Mouse (Mus musculus): Measurements from ENCODE around the gene Klk1. TPM values are rescaled to one million over a fixed set of nuclear protein-coding genes. Genes with fewer than 3 reads are reported as not detected.

Klk1 gene
- polyA plus RNA-seq, 1 experiment from 2014 or later = not detected

DNA sequence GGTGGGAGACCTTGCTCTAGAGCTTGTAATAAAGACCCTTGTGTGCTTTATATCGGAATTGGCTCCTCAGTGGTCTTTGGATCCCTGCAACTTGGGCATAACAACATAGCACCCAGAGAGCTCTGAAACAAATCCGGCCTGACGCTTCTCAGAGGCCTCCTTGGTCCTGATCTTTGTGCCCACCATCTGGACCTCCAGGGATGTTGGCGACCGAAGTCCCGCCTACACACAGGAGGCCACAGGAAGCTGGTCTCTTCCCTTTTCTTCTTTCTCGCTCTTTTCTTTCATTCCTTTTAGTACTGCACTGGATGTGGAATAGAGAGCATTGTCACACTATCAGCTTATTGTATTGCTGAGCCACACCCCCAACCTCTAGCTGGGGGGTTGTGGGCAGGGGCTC lies 48.3 kb downstream of the Klk1 start:
- ChIA-PET CTCF (interaction anchor here (1.3 kb wide), 1 partner anchor 7 kb away, joined by 3 read pairs; no protein-coding TSS in a partner anchor), POLR2A (interaction anchor here (0.6 kb wide), 1 partner anchor 25 kb away, joined by 3 read pairs; no protein-coding TSS in a partner anchor)
- H3K27me3 ChIP-seq = peaks cover 12% of the 10 kb centered on the region
- no peak for TF ChIP-seq CTCF (IDR thresholded peaks at IDR 0.05)
- in situ Hi-C loops (cut with MboI; ENCODE audit: low pct_unique_long_range_greater_than_20kb) = no loop called here
- ATAC-seq (no peak), DNase-seq (ENCODE audit: low read depth, low spot score) (no peak)

DNA sequence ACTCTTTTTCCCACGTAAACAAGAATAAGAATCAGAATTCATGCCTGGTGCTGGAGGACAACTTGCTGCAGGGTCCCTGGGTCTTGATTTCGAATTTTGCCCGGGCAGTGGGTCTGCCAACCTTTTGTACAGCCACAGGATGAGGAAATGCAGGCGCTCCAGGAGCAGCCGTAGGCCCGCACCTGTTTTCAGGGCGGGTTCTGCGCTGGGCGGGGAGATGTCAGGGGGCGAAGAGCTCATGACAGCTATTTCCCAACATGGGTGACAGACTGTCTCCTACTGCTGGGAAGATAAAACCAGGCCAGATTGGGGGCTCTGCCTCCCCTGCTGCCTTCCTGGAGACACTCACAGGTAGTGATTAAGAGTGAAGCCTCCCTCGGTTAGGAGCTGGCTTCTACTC lies 48.9 kb downstream of the Klk1 start:
- in situ Hi-C loops (cut with MboI; ENCODE audit: low pct_unique_long_range_greater_than_20kb) = no loop called here
- no peak for TF ChIP-seq CTCF (IDR thresholded peaks at IDR 0.05)
- no peak for DNase-seq (ENCODE audit: low read depth, low spot score)
- no peak for ATAC-seq
- CTCF ChIA-PET = interaction anchor here (1.3 kb wide), 1 partner anchor 8 kb away, joined by 3 read pairs; no protein-coding TSS in a partner anchor
- H3K27me3 ChIP-seq = peaks cover 11% of the 10 kb centered on the region
- POLR2A ChIA-PET = interaction anchor here (0.6 kb wide), 1 partner anchor 25 kb away, joined by 3 read pairs; no protein-coding TSS in a partner anchor

DNA sequence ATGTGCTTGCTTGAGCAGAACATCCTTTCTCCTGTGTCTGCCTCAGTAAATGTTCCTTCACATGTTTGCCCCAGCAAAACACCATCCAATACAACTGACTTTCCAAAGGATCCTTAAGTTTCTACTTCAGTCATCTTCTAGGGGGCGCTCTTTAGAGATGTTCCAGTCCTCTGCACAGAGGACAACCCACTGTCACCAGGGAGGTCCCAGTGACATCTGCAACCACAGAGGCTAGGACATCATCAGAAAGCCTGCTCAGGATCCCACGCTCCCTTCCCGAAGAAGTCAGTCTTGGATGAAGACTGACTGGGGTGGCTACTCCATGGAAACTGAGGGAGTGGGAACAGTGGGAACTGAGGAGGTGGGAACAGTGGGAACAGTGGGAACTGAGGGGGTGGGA lies 50.4 kb downstream of the Klk1 start:
- CTCF ChIA-PET = no interaction called here
- POLR2A ChIA-PET = no interaction called here
- ATAC-seq = no peak
- no peak for DNase-seq (ENCODE audit: low read depth, low spot score)
- H3K27me3 ChIP-seq = peaks cover 14% of the 10 kb centered on the region
- TF ChIP-seq CTCF (IDR thresholded peaks at IDR 0.05) = no peak
- in situ Hi-C loops (cut with MboI; ENCODE audit: low pct_unique_long_range_greater_than_20kb) = no loop called here

DNA sequence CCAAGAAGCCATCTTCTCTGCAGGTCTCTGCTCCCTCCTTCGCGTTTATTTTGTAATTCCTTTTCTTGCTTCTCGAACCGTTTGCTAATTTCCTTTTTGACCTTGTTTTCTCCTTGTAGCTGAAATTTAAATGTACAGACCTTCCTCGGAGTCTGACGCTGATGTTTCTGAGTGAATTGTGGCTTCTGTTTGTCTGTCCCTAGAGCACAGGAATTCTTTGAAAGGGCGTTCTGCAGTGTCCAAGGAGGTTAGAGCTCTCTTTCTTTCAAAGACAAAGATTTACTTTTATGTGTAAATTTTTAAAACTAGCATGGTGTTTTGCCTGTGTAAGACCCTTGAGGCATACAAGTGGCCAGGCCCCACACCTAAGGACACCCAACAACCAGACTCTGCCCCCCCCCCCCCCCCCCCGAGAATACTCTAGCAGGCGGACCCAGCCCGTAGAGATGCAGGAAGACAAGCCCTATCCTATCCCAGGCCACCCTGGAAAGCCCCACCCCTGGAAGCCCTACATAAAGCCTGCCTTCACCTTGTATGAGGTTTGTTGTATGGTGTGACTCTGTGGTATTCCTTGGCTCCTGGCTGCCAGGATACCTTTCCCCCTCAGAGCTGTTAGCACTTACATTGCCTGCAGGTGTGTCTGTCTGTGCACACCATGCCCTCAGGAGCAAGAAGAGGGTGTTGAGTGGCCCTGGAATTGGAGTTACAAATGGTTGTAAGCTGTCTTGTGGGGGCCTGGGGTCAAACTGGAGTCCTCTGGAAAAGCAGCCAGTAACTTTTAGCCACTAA lies 51.5 kb downstream of the Klk1 start:
- no peak for ATAC-seq
- in situ Hi-C loops (cut with MboI; ENCODE audit: low pct_unique_long_range_greater_than_20kb) = no loop called here
- no peak for TF ChIP-seq CTCF (IDR thresholded peaks at IDR 0.05)
- H3K27me3 ChIP-seq = peaks cover 17% of the 10 kb centered on the region
- POLR2A ChIA-PET = no interaction called here
- CTCF ChIA-PET = interaction anchor here (1.4 kb wide), 1 partner anchor 13 kb away, joined by 3 read pairs; no protein-coding TSS in a partner anchor
- DNase-seq (ENCODE audit: low read depth, low spot score) = no peak

DNA sequence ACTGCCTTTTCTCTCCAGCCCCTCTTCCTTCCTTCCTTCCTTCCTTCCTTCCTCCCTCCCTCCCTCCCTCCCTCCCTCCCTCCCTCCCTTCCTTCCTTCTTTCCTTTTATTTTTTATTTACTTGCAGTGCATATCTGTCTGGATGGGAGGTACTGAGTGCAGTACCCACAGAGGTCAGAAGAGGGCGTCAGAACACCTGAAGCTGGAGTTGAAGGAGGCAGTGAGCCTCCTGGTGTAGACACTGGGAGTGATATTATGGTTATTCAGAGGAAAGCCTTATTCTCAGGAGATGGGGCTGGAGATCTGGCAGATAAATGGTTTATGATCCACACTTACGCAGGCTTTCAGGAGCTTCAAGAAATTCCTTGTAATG lies 52.1 kb downstream of the Klk1 start:
- in situ Hi-C loops (cut with MboI; ENCODE audit: low pct_unique_long_range_greater_than_20kb) = no loop called here
- ChIA-PET POLR2A (no interaction called here), CTCF (interaction anchor here (1.4 kb wide), 2 partner anchors 14 to 70 kb away, joined by 3 read pairs; no protein-coding TSS in a partner anchor)
- no peak for DNase-seq (ENCODE audit: low read depth, low spot score)
- peaks cover 17% of the 10 kb centered on the region for H3K27me3 ChIP-seq
- ATAC-seq = no peak
- no peak for TF ChIP-seq CTCF (IDR thresholded peaks at IDR 0.05)

Other genes with a start within 250 kb of the Klk1 start
- gene Klk1b9, start 249.3 kb upstream of the Klk1 start, polyA plus RNA-seq (2021) = not detected
- not detected for gene Klk1b11, start 229.5 kb upstream of the Klk1 start, polyA plus RNA-seq (2021)
- not detected for gene Klk1b26, start 213.2 kb upstream of the Klk1 start, polyA plus RNA-seq (2021)
- gene Klk1b27, start 173.1 kb upstream of the Klk1 start, polyA plus RNA-seq (2021) = not detected
- not detected for gene Klk1b21, start 123.0 kb upstream of the Klk1 start, polyA plus RNA-seq (2021)
- gene Klk1b22, start 112.7 kb upstream of the Klk1 start, polyA plus RNA-seq (2021) = not detected
- not detected for gene Klk1b16, start 88.6 kb upstream of the Klk1 start, polyA plus RNA-seq (2021)
- not detected for gene Klk1b24, start 37.1 kb upstream of the Klk1 start, polyA plus RNA-seq (2021)
- not detected for gene Klk1b3, start 27.2 kb upstream of the Klk1 start, polyA plus RNA-seq (2021)
- not detected for gene Klk1b4, start 17.9 kb upstream of the Klk1 start, polyA plus RNA-seq (2021)
- not detected for gene Klk1b5, start 9.4 kb upstream of the Klk1 start, polyA plus RNA-seq (2021)
- gene Gm36864, start 10.8 kb downstream of the Klk1 start, polyA plus RNA-seq (2021) = not detected
- 0.23 TPM for gene 1700028J19Rik, start 21.3 kb downstream of the Klk1 start, polyA plus RNA-seq (2021)
- 32.3 TPM for gene 2410002F23Rik, start 21.4 kb downstream of the Klk1 start, polyA plus RNA-seq (2021)
- not detected for gene Acp4, start 32.0 kb downstream of the Klk1 start, polyA plus RNA-seq (2021)
- gene Gm15517, start 36.1 kb downstream of the Klk1 start, polyA plus RNA-seq (2021) = not detected
- 0.68 TPM for gene Clec11a, start 81.5 kb downstream of the Klk1 start, polyA plus RNA-seq (2021)
- gene Shank1, start 84.9 kb downstream of the Klk1 start, polyA plus RNA-seq (2021) = 1.9 TPM
- 6.4 TPM for gene Syt3, start 158.7 kb downstream of the Klk1 start, polyA plus RNA-seq (2021)
- gene 1700008O03Rik, start 160.5 kb downstream of the Klk1 start, polyA plus RNA-seq (2021) = 0.98 TPM
- 0.03 TPM for gene Lrrc4b, start 203.7 kb downstream of the Klk1 start, polyA plus RNA-seq (2021)
- gene Aspdh, start 240.0 kb downstream of the Klk1 start, polyA plus RNA-seq (2021) = not detected
- gene Josd2, start 242.6 kb downstream of the Klk1 start, polyA plus RNA-seq (2021) = 70.4 TPM

All from Patski (cell line).